ENCODE assay signal across 9 mouse cellular contexts in the genomic region with DNA sequence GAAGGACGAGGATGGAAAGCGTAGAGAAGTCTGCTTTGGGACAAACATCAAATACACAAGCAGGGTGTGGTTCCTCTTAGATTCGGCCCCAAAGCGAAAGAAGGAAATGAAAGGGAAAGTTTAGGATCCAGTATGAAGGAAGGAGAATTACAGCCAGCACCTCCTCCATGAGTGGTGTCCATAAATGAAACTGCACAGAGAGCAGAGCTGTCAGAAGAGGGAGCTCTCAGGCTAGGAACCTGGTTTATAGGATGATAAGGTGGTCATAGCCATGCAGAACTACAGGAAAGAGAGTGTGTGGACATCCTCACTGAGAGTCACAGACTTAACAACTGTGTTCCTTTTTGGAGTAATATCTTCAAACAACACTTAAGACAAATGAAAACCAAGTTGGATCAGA. TPM values are rescaled to one million over a fixed set of nuclear protein-coding genes. Genes with fewer than 3 reads are reported as not detected.
A peak's percentile ranks its signal among the peaks of the same experiment; 100 is the strongest.
DNase-seq lines count a peak whose midpoint lies in the region; ATAC-seq and TF ChIP-seq lines count a peak whose summit lies in the region.
"Had no signal": no experiment of that assay in that cellular context is flagged by ENCODE, and none has a peak within 500 bp of the region (broad histone marks: within the 10 kb centered on the region; RNA-seq: fewer than 3 reads in every experiment).

No protein-coding gene starts in this region.

- no peak overlapping the region for H3K4me3 ChIP-seq in liver, adult 2 months (ENCODE audit: insufficient read depth, low read depth, low read length)
- H3K4me3 ChIP-seq in liver, embryonic 11.5 days (ENCODE audit: low read depth, low read length) = no peak overlapping the region
- H3K4me3 ChIP-seq in midbrain, embryonic 10.5 days = no peak overlapping the region
- H3K4me3 ChIP-seq: liver, embryonic 15.5 days had no signal

- 69% methylated on average over 4 of the region's 4 CpGs for WGBS in liver, adult 2 months
- WGBS in liver, embryonic 11.5 days = 84% methylated on average over 4 of the region's 4 CpGs
- WGBS in midbrain, embryonic 10.5 days = 94% methylated on average over 4 of the region's 4 CpGs

- no peak for ATAC-seq in liver, embryonic 11.5 days (replicated peaks; ENCODE audit: low FRiP score)

- TF ChIP-seq POLR2A in liver, adult 2 months (IDR thresholded peaks at IDR 0.05; ENCODE audit: extremely low read depth, insufficient read depth, low read length) = no peak

- peak; percentile 33 to 79 for DNase-seq in adrenal gland, adult (ENCODE audit: inconsistent age in 2 of 2, low spot score in 1 of 2)
- no peak for DNase-seq in adrenal gland, postnatal 25 days
- DNase-seq in liver, adult 2 months (ENCODE audit: extremely low read depth, low read depth, low spot score) = peak; percentile 44
- no peak for DNase-seq in liver, embryonic 11.5 days (ENCODE audit: low spot score)
- peak; percentile 27 for DNase-seq in gastrocnemius, postnatal 10 days
- DNase-seq in layer of hippocampus, adult 9-10 months (ENCODE audit: low spot score) = peak; percentile 79
- peak; percentile 70 for DNase-seq in retina, embryonic 14.5 days (ENCODE audit: low spot score)
- no peak for DNase-seq in midbrain, embryonic 10.5 days (ENCODE audit: low spot score)

- H3K4me1 ChIP-seq in liver, adult 2 months (ENCODE audit: control insufficient read depth, insufficient read depth, low read length) = peaks cover 5% of the 10 kb centered on the region
- H3K4me1 ChIP-seq in liver, embryonic 11.5 days (replicated peaks; ENCODE audit: control insufficient read depth, insufficient read depth, low read length) = peaks cover 11% of the 10 kb centered on the region; the same call in 1 of the 2 replicates
- H3K4me1 ChIP-seq in midbrain, embryonic 10.5 days = peaks cover 3% of the 10 kb centered on the region; the same call in 1 of the 2 replicates

- H3K9ac ChIP-seq in liver, adult 2 months (ENCODE audit: low read depth, low read length) = no peak overlapping the region
- H3K9ac ChIP-seq in liver, embryonic 11.5 days (ENCODE audit: low read depth, low read length) = no peak overlapping the region
- H3K9ac ChIP-seq: liver, embryonic 15.5 days had no signal

- no peaks in the 10 kb centered on the region for H3K27me3 ChIP-seq in liver, adult 2 months (ENCODE audit: control insufficient read depth, insufficient read depth, low read length)
- H3K27me3 ChIP-seq in liver, embryonic 11.5 days (replicated peaks; ENCODE audit: control insufficient read depth, insufficient read depth, low read length) = no peaks in the 10 kb centered on the region
- no peaks in the 10 kb centered on the region for H3K27me3 ChIP-seq in midbrain, embryonic 10.5 days (ENCODE audit: low read depth, poor library complexity, severe bottlenecking)
- H3K27me3 ChIP-seq: liver, embryonic 15.5 days had no signal

- H3K27ac ChIP-seq in liver, adult 2 months (replicated peaks; ENCODE audit: insufficient read depth, low read depth, low read length) = no peak overlapping the region
- H3K27ac ChIP-seq in liver, embryonic 11.5 days (ENCODE audit: low read depth, low read length) = no peak overlapping the region
- no peak overlapping the region for H3K27ac ChIP-seq in midbrain, embryonic 10.5 days (replicated peaks)
- H3K27ac ChIP-seq: liver, embryonic 15.5 days had no signal

- peaks cover 2% of the 10 kb centered on the region; the same call in 1 of the 2 replicates for H3K36me3 ChIP-seq in liver, adult 2 months (ENCODE audit: control insufficient read depth, insufficient read depth, low read length)
- H3K36me3 ChIP-seq in liver, embryonic 11.5 days (ENCODE audit: control insufficient read depth, insufficient read depth, low read length) = peaks cover 2% of the 10 kb centered on the region; the same call in 1 of the 2 replicates
- H3K36me3 ChIP-seq in midbrain, embryonic 10.5 days = peaks cover 21% of the 10 kb centered on the region

- peak; percentile 16; the same call in 1 of the 2 replicates for TF ChIP-seq CTCF in liver, adult 2 months (IDR thresholded peaks at IDR 0.05; ENCODE audit: low read depth, low read length)

- no peaks in the 10 kb centered on the region for H3K9me3 ChIP-seq in liver, embryonic 11.5 days (ENCODE audit: control insufficient read depth, low read length)
- H3K9me3 ChIP-seq in midbrain, embryonic 10.5 days (replicated peaks) = no peaks in the 10 kb centered on the region
- H3K9me3 ChIP-seq: liver, embryonic 15.5 days had no signal

- H3K4me2 ChIP-seq in liver, embryonic 11.5 days = no peak overlapping the region
- H3K4me2 ChIP-seq: liver, embryonic 15.5 days had no signal

- peaks cover 40% of the 10 kb centered on the region for H3K79me2 ChIP-seq in liver, adult 2 months (ENCODE audit: control insufficient read depth, insufficient read depth, low read length)

RNA-seq across cellular contexts. Expression of a gene that starts 18.0 kb away (rescaled TPM):
- total RNA-seq in adrenal gland, postnatal 25 days (2021) = 21.1 and 21.7 TPM in 2 replicates
- 11.9 and 12.6 TPM in 2 replicates for total RNA-seq in liver, adult 2 months (2014; rRNA removed)
- polyA plus RNA-seq in liver, adult 2 months (2012; rRNA removed) = 3.8 and 3.9 TPM in 2 replicates
- 14.1 and 15.5 TPM in 2 replicates for polyA plus RNA-seq in liver, embryonic 11.5 days (2014; fragmentation: Nextera tagmentation; extraction: Ambion mirVana)
- 10 to 100 TPM; 12.9 to 14.3 TPM for total RNA-seq in gastrocnemius, postnatal 10 days (2021)
- polyA plus RNA-seq in midbrain, embryonic 10.5 days (2016; fragmentation: Nextera tagmentation; extraction: Ambion mirVana) = 13.5 and 14.4 TPM in 2 replicates

RNA-seq across cellular contexts. Expression of a gene that starts 18.0 kb away (rescaled TPM):
- total RNA-seq in adrenal gland, postnatal 25 days (2021) = 15.0 and 16.2 TPM in 2 replicates
- 12.1 and 13.5 TPM in 2 replicates for total RNA-seq in liver, adult 2 months (2014; rRNA removed)
- polyA plus RNA-seq in liver, adult 2 months (2012; rRNA removed) = 3.1 and 3.3 TPM in 2 replicates
- polyA plus RNA-seq in liver, embryonic 11.5 days (2014; fragmentation: Nextera tagmentation; extraction: Ambion mirVana) = 25.7 and 29.2 TPM in 2 replicates
- total RNA-seq in gastrocnemius, postnatal 10 days (2021) = 1 to 10 TPM; 6.0 to 6.4 TPM
- polyA plus RNA-seq in midbrain, embryonic 10.5 days (2016; fragmentation: Nextera tagmentation; extraction: Ambion mirVana) = 16.5 and 17.8 TPM in 2 replicates

Comparison
In these comparisons a context has a peak if more than half of its experiments do, and no peak if none do; other contexts are left out.
1. DNase-seq: peak in adrenal gland, adult (2 of 2), liver, adult 2 months (single experiment), gastrocnemius, postnatal 10 days (single experiment), layer of hippocampus, adult 9-10 months (single experiment) and retina, embryonic 14.5 days (single experiment); none in adrenal gland, postnatal 25 days (single experiment), liver, embryonic 11.5 days (single experiment) and midbrain, embryonic 10.5 days (single experiment).